Mouse (Mus musculus) heart, embryonic 14.5 days (tissue): ENCODE data around the gene Fut11. TPM values are rescaled to one million over a fixed set of nuclear protein-coding genes. Genes with fewer than 3 reads are reported as not detected.
A peak's percentile ranks its signal among the peaks of the same experiment; 100 is the strongest.

Experiments used
- ATAC-seq: fragments of 200-750 bp; cut with Nextera tagmentation; 2 replicates; pipeline ENCODE4 v1.8.0; 2017; ENCODE audit warnings: low read depth, moderate TSS enrichment; ENCODE audit not compliant: insufficient number of reproducible peaks, insufficient read depth, low FRiP score
- H3K27ac ChIP-seq, 2 experiments: fragments of 200-500 bp in 1 of 2; fragments of 300-500 bp in 1 of 2; sonication (generic) in 1 of 2; replicated peaks in 1 of 2; 2 replicates each; pipeline ENCODE4 v1.5.1; 2012 to 2014; ENCODE audit warnings: low read depth in 2 of 2, low read length in 2 of 2, control low read depth in 1 of 2, mild to moderate bottlenecking in 1 of 2, mixed read lengths in 1 of 2; ENCODE audit not compliant: control insufficient read depth in 1 of 2, insufficient read depth in 1 of 2
- H3K27me3 ChIP-seq: fragments of 300-500 bp; sonication (generic); 2 replicates; pipeline ENCODE4 v1.6.1; 2014; ENCODE audit warnings: mild to moderate bottlenecking, low read length, control low read depth; ENCODE audit not compliant: control insufficient read depth, insufficient read depth
- H3K36me3 ChIP-seq: fragments of 300-500 bp; sonication (generic); 2 replicates; pipeline ENCODE4 v1.6.1; 2014; ENCODE audit warnings: mild to moderate bottlenecking, control low read depth, low read length, mixed read lengths; ENCODE audit not compliant: control insufficient read depth, insufficient read depth
- H3K4me1 ChIP-seq, 2 experiments: fragments of 200-500 bp in 1 of 2; fragments of 300-500 bp in 1 of 2; sonication (generic) in 1 of 2; 2 replicates each; pipeline ENCODE4 v1.6.1; 2012 to 2014; ENCODE audit warnings: low read length in 2 of 2, control low read depth in 1 of 2, mixed read lengths in 1 of 2; ENCODE audit not compliant: control insufficient read depth in 2 of 2, insufficient read depth in 2 of 2
- H3K4me2 ChIP-seq: fragments of 300-500 bp; sonication (generic); 2 replicates; pipeline ENCODE4 v1.6.1; 2014; ENCODE audit warnings: mild to moderate bottlenecking, low read length
- H3K4me3 ChIP-seq, 2 experiments: fragments of 200-500 bp in 1 of 2; fragments of 300-500 bp in 1 of 2; sonication (generic) in 1 of 2; 2 replicates each; pipeline ENCODE4 v1.5.1; 2012 to 2014; ENCODE audit warnings: low read length in 2 of 2, mild to moderate bottlenecking in 2 of 2, control low read depth in 1 of 2, low read depth in 1 of 2, moderate library complexity in 1 of 2; ENCODE audit not compliant: control insufficient read depth in 1 of 2, insufficient read depth in 1 of 2
- H3K9ac ChIP-seq: fragments of 300-500 bp; sonication (generic); 2 replicates; pipeline ENCODE4 v1.6.1; 2014; ENCODE audit warnings: mild to moderate bottlenecking, low read length
- H3K9me3 ChIP-seq: fragments of 300-500 bp; sonication (generic); 2 replicates; pipeline ENCODE4 v1.6.1; 2016; ENCODE audit warnings: low read length, control low read depth; ENCODE audit not compliant: control insufficient read depth
- WGBS: fragments of 180-500 bp; shearing (Covaris S2); extraction: QIAGEN DNeasy Blood & Tissue Kit; methylation state at CpG from one replicate; pipeline ENCODE4 v1.1.7; 2014; 5-methylcytosine and 5-hydroxymethylcytosine counted together
- polyA plus RNA-seq: library from polyadenylated mRNA; unstranded; fragments of >200 nt; fragmentation: Nextera tagmentation; extraction: Ambion mirVana; gene quantifications from 2 replicates; pipeline ENCODE4 v1.2.1, GENCODE M21; 2014

Gene Fut11
- polyA plus RNA-seq, 1 experiment from 2014 or later: 16.5 TPM

- Histone ChIP-seq H3K4me2 (peak within 1 kb of the TSS; percentile 59), H3K27ac (peak within 1 kb of the TSS; percentile 15 to 52), H3K9ac (peak within 1 kb of the TSS; percentile 60), H3K4me1 (peaks cover 19 to 29% of the 10 kb centered on the region in 2 experiments), H3K9me3 (no peaks in the 10 kb centered on the region), H3K27me3 (no peaks in the 10 kb centered on the region), H3K36me3 (peaks cover 15% of the 10 kb centered on the region), H3K4me3 (peak within 1 kb of the TSS; percentile 25 to 26)
- no peak for ATAC-seq
- WGBS: 19% methylated on average over 11 of the region's 11 CpGs
Observed at GRCm38 (mm10) chr14:20656361-20656760, 38.4 kb upstream of the Fut11 start, which contains the start of gene Myoz1. Myoz1 (minus strand) TSS chr14:20656540.

- Histone ChIP-seq H3K9me3 (no peaks in the 10 kb centered on the region), H3K4me2 (no peak overlapping the region), H3K27ac (peak overlapping the region in 1 of 2 experiments; percentile 57; a peak in 2 of 4 replicates), H3K9ac (no peak overlapping the region; the same call in 1 of the 2 replicates), H3K4me3 (no peak overlapping the region), H3K4me1 (peaks cover 14 to 27% of the 10 kb centered on the region in 2 experiments), H3K36me3 (peaks cover 25% of the 10 kb centered on the region), H3K27me3 (no peaks in the 10 kb centered on the region)
- ATAC-seq: no peak
Observed at GRCm38 (mm10) chr14:20658326-20658725, 36.4 kb upstream of the Fut11 start.

- Histone ChIP-seq H3K27ac (peak overlapping the region in 1 of 2 experiments; percentile 57; a peak in 2 of 4 replicates), H3K4me2 (no peak overlapping the region), H3K9me3 (no peaks in the 10 kb centered on the region), H3K27me3 (no peaks in the 10 kb centered on the region), H3K4me1 (peaks cover 14 to 27% of the 10 kb centered on the region in 2 experiments), H3K9ac (no peak overlapping the region), H3K4me3 (no peak overlapping the region), H3K36me3 (peaks cover 25% of the 10 kb centered on the region)
- no peak for ATAC-seq
- WGBS: 63% methylated on average over 6 of the region's 6 CpGs
Observed at GRCm38 (mm10) chr14:20658902-20659301, 35.9 kb upstream of the Fut11 start.

GRCm38 (mm10) chr14:20659687-20660086 lies 35.1 kb upstream of the Fut11 start:
- Histone ChIP-seq H3K9me3 (no peaks in the 10 kb centered on the region), H3K9ac (peak overlapping the region; percentile 92), H3K4me3 (no peak overlapping the region), H3K4me1 (peaks cover 14 to 27% of the 10 kb centered on the region in 2 experiments), H3K4me2 (peak overlapping the region; percentile 91; the same call in 1 of the 2 replicates), H3K27ac (peak overlapping the region in 1 of 2 experiments; percentile 99; a peak in 2 of 4 replicates), H3K36me3 (peaks cover 25% of the 10 kb centered on the region), H3K27me3 (no peaks in the 10 kb centered on the region)
- WGBS: 91% methylated on average over 7 of the region's 7 CpGs
- no peak for ATAC-seq

GRCm38 (mm10) chr14:20660827-20661660 lies 33.7 kb upstream of the Fut11 start:
- peak; percentile 41 for ATAC-seq
- Histone ChIP-seq H3K9ac (peak overlapping the region; percentile 92), H3K27me3 (no peaks in the 10 kb centered on the region), H3K4me1 (peaks cover 16 to 33% of the 10 kb centered on the region in 2 experiments), H3K9me3 (no peaks in the 10 kb centered on the region), H3K4me2 (peak overlapping the region; percentile 91), H3K27ac (peak overlapping the region; percentile 98 to 99), H3K4me3 (peak overlapping the region; percentile 58 to 67), H3K36me3 (peaks cover 27% of the 10 kb centered on the region)
- 1% methylated on average over 52 of the region's 52 CpGs for WGBS

- 6% methylated on average over 19 of the region's 19 CpGs for WGBS
- Histone ChIP-seq H3K36me3 (peaks cover 27% of the 10 kb centered on the region), H3K9ac (peak overlapping the region; percentile 92), H3K4me1 (peaks cover 19 to 33% of the 10 kb centered on the region in 2 experiments), H3K27me3 (no peaks in the 10 kb centered on the region), H3K9me3 (no peaks in the 10 kb centered on the region), H3K4me3 (peak overlapping the region; percentile 58 to 67), H3K27ac (peak overlapping the region; percentile 98 to 99), H3K4me2 (peak overlapping the region; percentile 91)
- no peak for ATAC-seq
Observed at GRCm38 (mm10) chr14:20661661-20662331, 33.0 kb upstream of the Fut11 start.

- Histone ChIP-seq H3K27ac (peak overlapping the region; percentile 98 to 99), H3K4me3 (peak overlapping the region; percentile 58 to 67), H3K9ac (peak overlapping the region; percentile 92), H3K36me3 (peaks cover 27% of the 10 kb centered on the region), H3K4me1 (peaks cover 19 to 41% of the 10 kb centered on the region in 2 experiments), H3K4me2 (peak overlapping the region; percentile 91), H3K27me3 (no peaks in the 10 kb centered on the region), H3K9me3 (no peaks in the 10 kb centered on the region)
- ATAC-seq: no peak
- WGBS: 27% methylated on average over 3 of the region's 3 CpGs
Observed at GRCm38 (mm10) chr14:20662740-20663139, 32.0 kb upstream of the Fut11 start.
